Mouse (Mus musculus): Measurements from ENCODE around the gene Rps15. TPM values are rescaled to one million over a fixed set of nuclear protein-coding genes. Genes with fewer than 3 reads are reported as not detected.

Gene Rps15
- polyA plus RNA-seq, 1 experiment from 2014 or later, result 798 TPM

GRCm38 (mm10) chr10:80270099-80270498 is 22.2 kb upstream of the Rps15 start:
- H3K4me2 ChIP-seq (replicated peaks; ENCODE audit: low read depth, low read length), result no peak overlapping the region
- ATAC-seq (ENCODE audit: low FRiP score) (no peak), DNase-seq (ENCODE audit: low spot score) (no peak)
- peaks cover 12% of the 10 kb centered on the region for H3K4me1 ChIP-seq (replicated peaks; ENCODE audit: control insufficient read depth, insufficient read depth, low read length)
- H3K9ac ChIP-seq (ENCODE audit: low read depth, low read length), result no peak overlapping the region
- no peaks in the 10 kb centered on the region for H3K9me3 ChIP-seq (ENCODE audit: control insufficient read depth, low read length)
- 95% methylated on average over 2 of the region's 2 CpGs for WGBS
- H3K27ac ChIP-seq (ENCODE audit: low read depth, low read length), result no peak overlapping the region
- H3K27me3 ChIP-seq (ENCODE audit: control insufficient read depth, insufficient read depth, low read length), result no peaks in the 10 kb centered on the region
- H3K4me3 ChIP-seq (ENCODE audit: low read depth, low read length), result no peak overlapping the region
- 0 out of 2 replicates have a peak, but pooled peaks cover 4% of the 10 kb centered on the region for H3K36me3 ChIP-seq (ENCODE audit: control insufficient read depth, insufficient read depth, low read length)

DNA sequence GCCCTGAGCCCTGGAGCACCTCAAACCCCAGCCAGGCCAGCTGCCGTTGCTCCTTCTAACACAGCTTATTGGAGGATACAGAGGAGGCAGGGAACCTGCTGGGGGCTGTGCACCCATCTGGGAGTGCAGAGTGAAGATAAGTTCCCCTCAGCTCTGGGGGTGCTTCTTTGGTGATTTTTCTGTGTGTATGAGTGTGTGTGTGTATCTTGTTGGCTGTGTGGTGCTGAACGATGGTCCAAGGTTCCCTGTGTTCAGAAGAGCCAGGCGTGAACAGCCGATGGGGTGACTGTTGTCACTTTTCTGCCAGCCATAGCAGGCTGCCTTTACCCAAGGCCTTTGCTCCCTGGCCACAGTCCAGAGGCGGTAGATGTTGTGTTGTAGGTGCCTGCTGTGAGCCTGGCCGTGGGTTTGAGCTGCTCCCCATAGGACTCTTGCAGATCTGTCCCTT is 21.5 kb upstream of the Rps15 start:
- 0 out of 2 replicates have a peak, but pooled peaks cover 4% of the 10 kb centered on the region for H3K36me3 ChIP-seq (ENCODE audit: control insufficient read depth, insufficient read depth, low read length)
- no peaks in the 10 kb centered on the region for H3K27me3 ChIP-seq (ENCODE audit: control insufficient read depth, insufficient read depth, low read length)
- no peak overlapping the region for H3K9ac ChIP-seq (ENCODE audit: low read depth, low read length)
- DNase-seq (ENCODE audit: low spot score) (no peak), ATAC-seq (ENCODE audit: low FRiP score) (no peak)
- no peak overlapping the region for H3K27ac ChIP-seq (ENCODE audit: low read depth, low read length)
- no peak overlapping the region for H3K4me2 ChIP-seq (replicated peaks; ENCODE audit: low read depth, low read length)
- H3K9me3 ChIP-seq (ENCODE audit: control insufficient read depth, low read length), result no peaks in the 10 kb centered on the region
- 82% methylated on average over 6 of the region's 6 CpGs for WGBS
- no peak overlapping the region for H3K4me3 ChIP-seq (ENCODE audit: low read depth, low read length)
- peaks cover 11% of the 10 kb centered on the region for H3K4me1 ChIP-seq (replicated peaks; ENCODE audit: control insufficient read depth, insufficient read depth, low read length)

DNA sequence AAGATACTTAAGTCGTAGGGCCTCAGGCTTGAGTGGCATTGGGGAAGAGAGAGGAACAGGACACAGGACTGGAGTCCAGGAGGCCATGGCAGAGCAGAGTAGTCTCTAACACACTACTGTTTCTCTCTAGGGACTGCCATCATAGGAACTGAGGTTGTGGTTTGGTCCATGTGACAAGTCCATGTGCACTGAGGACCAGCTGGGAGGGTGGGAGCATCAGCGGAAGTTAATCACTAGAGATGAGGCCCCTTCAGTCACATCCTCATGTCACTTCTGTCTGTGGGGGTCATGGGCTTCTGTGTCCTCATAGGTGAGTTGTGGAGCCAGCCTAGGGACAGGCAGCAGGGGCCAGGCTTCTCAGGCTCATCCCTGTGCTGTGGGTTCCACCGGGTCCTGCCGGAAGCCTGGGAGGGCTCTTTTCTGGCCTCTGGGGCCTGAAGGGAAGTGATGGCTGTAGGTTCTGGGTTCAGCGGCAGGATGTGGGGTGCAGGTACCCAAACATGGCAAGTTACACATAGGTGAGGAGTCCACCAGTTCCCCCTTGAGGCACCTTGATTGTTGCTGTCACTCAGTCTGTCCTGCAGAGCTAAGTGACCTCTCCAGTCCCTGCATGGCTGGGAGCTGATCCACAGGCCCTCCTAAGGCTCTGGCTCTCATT is 20.9 kb upstream of the Rps15 start:
- WGBS, result 94% methylated on average over 5 of the region's 5 CpGs
- Histone ChIP-seq H3K9me3 (ENCODE audit: control insufficient read depth, low read length) (no peaks in the 10 kb centered on the region), H3K36me3 (ENCODE audit: control insufficient read depth, insufficient read depth, low read length) (0 out of 2 replicates have a peak, but pooled peaks cover 4% of the 10 kb centered on the region), H3K4me2 (replicated peaks; ENCODE audit: low read depth, low read length) (no peak overlapping the region), H3K9ac (ENCODE audit: low read depth, low read length) (no peak overlapping the region), H3K4me1 (replicated peaks; ENCODE audit: control insufficient read depth, insufficient read depth, low read length) (peaks cover 7% of the 10 kb centered on the region), H3K27me3 (ENCODE audit: control insufficient read depth, insufficient read depth, low read length) (no peaks in the 10 kb centered on the region), H3K4me3 (ENCODE audit: low read depth, low read length) (no peak overlapping the region), H3K27ac (ENCODE audit: low read depth, low read length) (no peak overlapping the region)
- ATAC-seq (ENCODE audit: low FRiP score) (no peak), DNase-seq (ENCODE audit: low spot score) (no peak)

DNA sequence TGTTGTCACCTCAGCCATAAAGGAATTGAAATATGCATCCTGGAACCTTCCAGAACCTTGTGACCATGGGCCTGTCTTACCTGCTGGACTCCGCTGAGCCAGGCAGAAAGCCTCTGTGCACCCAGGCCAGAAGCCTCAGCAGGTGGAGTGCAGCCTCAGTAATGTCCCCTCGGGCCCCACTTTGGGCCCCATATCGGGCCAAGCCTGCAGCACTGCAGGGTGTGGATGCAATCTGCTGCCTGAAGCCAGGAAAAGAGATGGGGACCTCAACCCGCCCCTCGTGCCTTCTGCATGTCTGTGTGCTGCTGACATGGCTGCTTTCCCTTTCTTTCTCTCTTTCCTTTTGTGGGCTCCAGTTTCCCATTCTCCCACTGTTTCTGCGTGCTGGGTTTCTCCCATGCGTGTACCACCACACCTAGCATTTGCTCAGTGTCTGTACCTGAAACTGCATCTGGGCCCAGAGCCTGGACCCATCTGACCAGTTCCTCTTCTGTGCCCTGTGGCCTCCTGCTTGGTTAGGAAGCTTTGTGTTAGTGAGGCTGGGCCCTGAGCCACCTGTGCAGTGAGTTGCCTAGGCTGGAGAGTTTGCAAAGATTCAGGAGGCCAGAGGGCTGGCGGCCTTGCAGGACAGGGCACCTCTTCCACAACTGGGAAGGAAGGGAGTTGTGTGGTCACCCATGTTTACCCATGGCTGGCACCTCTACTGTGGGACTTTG is 20.2 kb upstream of the Rps15 start:
- Histone ChIP-seq H3K4me2 (replicated peaks; ENCODE audit: low read depth, low read length) (no peak overlapping the region), H3K36me3 (ENCODE audit: control insufficient read depth, insufficient read depth, low read length) (0 out of 2 replicates have a peak, but pooled peaks cover 4% of the 10 kb centered on the region)

DNA sequence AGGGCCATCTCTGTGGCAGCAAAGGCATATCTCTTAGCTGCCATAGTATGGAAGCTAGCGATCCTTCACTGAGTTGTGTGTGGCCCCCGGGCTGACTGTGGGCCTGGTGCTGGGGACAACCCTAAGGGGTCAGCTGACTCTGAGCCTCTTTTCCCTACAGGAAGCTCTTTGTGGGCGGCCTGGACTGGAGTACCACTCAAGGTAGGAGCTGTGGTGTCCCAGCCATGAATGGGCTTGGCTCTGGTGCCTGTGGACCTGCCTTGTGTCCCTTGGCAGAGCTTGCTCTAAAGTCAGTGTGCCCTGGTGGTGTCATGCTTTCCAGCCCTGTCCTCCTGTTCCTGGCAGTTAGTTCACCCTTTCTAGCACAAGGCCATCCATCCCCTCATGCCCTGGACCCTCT is 18.4 kb upstream of the Rps15 start:
- no peak overlapping the region for H3K4me3 ChIP-seq (ENCODE audit: low read depth, low read length)
- no peak for ATAC-seq (ENCODE audit: low FRiP score)
- no peak overlapping the region for H3K27ac ChIP-seq (ENCODE audit: low read depth, low read length)
- no peaks in the 10 kb centered on the region; the same call in 1 of the 2 replicates for H3K4me1 ChIP-seq (replicated peaks; ENCODE audit: control insufficient read depth, insufficient read depth, low read length)
- no peak overlapping the region for H3K4me2 ChIP-seq (replicated peaks; ENCODE audit: low read depth, low read length)
- H3K27me3 ChIP-seq (ENCODE audit: control insufficient read depth, insufficient read depth, low read length), result no peaks in the 10 kb centered on the region
- no peaks in the 10 kb centered on the region for H3K9me3 ChIP-seq (ENCODE audit: control insufficient read depth, low read length)
- peaks cover 12% of the 10 kb centered on the region; the same call in 1 of the 2 replicates for H3K36me3 ChIP-seq (ENCODE audit: control insufficient read depth, insufficient read depth, low read length)
- no peak for DNase-seq (ENCODE audit: low spot score)
- 89% methylated on average over 3 of the region's 3 CpGs for WGBS
- no peak overlapping the region for H3K9ac ChIP-seq (ENCODE audit: low read depth, low read length)

More for the DNA sequence above, 20.2 kb upstream of the Rps15 start:
- 91% methylated on average over 8 of the region's 8 CpGs for WGBS
- ATAC-seq (ENCODE audit: low FRiP score) (no peak), DNase-seq (ENCODE audit: low spot score) (no peak)
- H3K4me3 ChIP-seq (ENCODE audit: low read depth, low read length), result no peak overlapping the region
- H3K9ac ChIP-seq (ENCODE audit: low read depth, low read length), result no peak overlapping the region
- H3K4me1 ChIP-seq (replicated peaks; ENCODE audit: control insufficient read depth, insufficient read depth, low read length), result peaks cover 5% of the 10 kb centered on the region
- no peaks in the 10 kb centered on the region for H3K27me3 ChIP-seq (ENCODE audit: control insufficient read depth, insufficient read depth, low read length)
- H3K9me3 ChIP-seq (ENCODE audit: control insufficient read depth, low read length), result no peaks in the 10 kb centered on the region
- no peak overlapping the region for H3K27ac ChIP-seq (ENCODE audit: low read depth, low read length)

DNA sequence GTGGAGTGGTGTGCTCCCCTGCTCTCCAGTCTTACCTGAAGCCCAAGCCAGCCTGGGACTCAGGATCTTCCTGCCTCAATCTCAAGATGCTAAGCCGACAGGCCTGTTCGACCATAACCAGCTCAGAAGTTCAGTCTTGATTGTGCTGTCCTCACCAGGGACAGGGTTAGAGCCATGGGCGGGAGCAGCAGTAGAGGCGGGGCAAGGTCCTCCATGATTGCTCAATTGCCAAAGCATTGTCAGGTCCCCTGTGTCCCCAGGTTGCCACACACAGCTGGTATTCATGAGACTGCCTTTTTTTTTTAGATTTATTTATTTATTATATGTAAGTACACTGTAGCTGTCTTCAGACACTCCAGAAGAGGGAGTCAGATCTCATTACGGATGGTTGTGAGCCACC is 16.0 kb upstream of the Rps15 start:
- WGBS, result 86% methylated on average over 4 of the region's 5 CpGs

GRCm38 (mm10) chr10:80278390-80278789 is 13.9 kb upstream of the Rps15 start:
- Histone ChIP-seq H3K9ac (ENCODE audit: low read depth, low read length) (no peak overlapping the region), H3K27ac (ENCODE audit: low read depth, low read length) (no peak overlapping the region), H3K4me1 (replicated peaks; ENCODE audit: control insufficient read depth, insufficient read depth, low read length) (no peaks in the 10 kb centered on the region), H3K4me3 (ENCODE audit: low read depth, low read length) (no peak overlapping the region), H3K36me3 (ENCODE audit: control insufficient read depth, insufficient read depth, low read length) (peaks cover 16% of the 10 kb centered on the region), H3K27me3 (ENCODE audit: control insufficient read depth, insufficient read depth, low read length) (no peaks in the 10 kb centered on the region), H3K9me3 (ENCODE audit: control insufficient read depth, low read length) (no peaks in the 10 kb centered on the region), H3K4me2 (replicated peaks; ENCODE audit: low read depth, low read length) (no peak overlapping the region)
- ATAC-seq (ENCODE audit: low FRiP score) (no peak), DNase-seq (ENCODE audit: low spot score) (no peak)
- 95% methylated on average over 9 of the region's 9 CpGs for WGBS

More for the DNA sequence above, 16.0 kb upstream of the Rps15 start:
- Histone ChIP-seq H3K9ac (ENCODE audit: low read depth, low read length) (no peak overlapping the region), H3K4me3 (ENCODE audit: low read depth, low read length) (no peak overlapping the region), H3K36me3 (ENCODE audit: control insufficient read depth, insufficient read depth, low read length) (peaks cover 14% of the 10 kb centered on the region), H3K27ac (ENCODE audit: low read depth, low read length) (no peak overlapping the region), H3K4me1 (replicated peaks; ENCODE audit: control insufficient read depth, insufficient read depth, low read length) (no peaks in the 10 kb centered on the region), H3K4me2 (replicated peaks; ENCODE audit: low read depth, low read length) (no peak overlapping the region), H3K9me3 (ENCODE audit: control insufficient read depth, low read length) (no peaks in the 10 kb centered on the region), H3K27me3 (ENCODE audit: control insufficient read depth, insufficient read depth, low read length) (no peaks in the 10 kb centered on the region)
- no peak for DNase-seq (ENCODE audit: low spot score)
- no peak for ATAC-seq (ENCODE audit: low FRiP score)

DNA sequence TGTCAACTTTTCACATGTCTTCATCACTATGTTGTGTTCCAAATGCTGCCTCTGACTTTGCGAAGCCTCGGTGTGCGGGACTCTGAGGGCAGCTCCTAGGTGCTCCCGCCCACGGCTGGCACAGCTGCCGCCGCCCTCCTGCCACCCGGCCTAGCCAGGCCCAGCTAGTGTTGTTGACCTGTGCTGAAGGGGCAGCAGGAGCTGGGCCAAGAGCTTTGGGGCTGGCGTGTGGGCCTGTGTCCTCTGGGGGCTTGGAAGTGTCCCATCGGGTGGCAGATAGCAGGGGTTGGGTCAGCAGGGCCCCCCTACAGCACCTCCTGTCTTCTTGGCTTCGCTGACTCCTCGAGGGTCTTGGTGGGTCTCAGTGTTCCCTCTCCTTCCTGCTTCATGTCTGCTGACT is 13.0 kb upstream of the Rps15 start:
- H3K27ac ChIP-seq (ENCODE audit: low read depth, low read length), result no peak overlapping the region
- no peak overlapping the region for H3K4me3 ChIP-seq (ENCODE audit: low read depth, low read length)
- no peak overlapping the region for H3K4me2 ChIP-seq (replicated peaks; ENCODE audit: low read depth, low read length)
- no peaks in the 10 kb centered on the region for H3K9me3 ChIP-seq (ENCODE audit: control insufficient read depth, low read length)
- H3K9ac ChIP-seq (ENCODE audit: low read depth, low read length), result no peak overlapping the region
- H3K27me3 ChIP-seq (ENCODE audit: control insufficient read depth, insufficient read depth, low read length), result no peaks in the 10 kb centered on the region
- DNase-seq (ENCODE audit: low spot score), result no peak
- ATAC-seq (ENCODE audit: low FRiP score), result no peak
- no peaks in the 10 kb centered on the region for H3K4me1 ChIP-seq (replicated peaks; ENCODE audit: control insufficient read depth, insufficient read depth, low read length)
- H3K36me3 ChIP-seq (ENCODE audit: control insufficient read depth, insufficient read depth, low read length), result peaks cover 19% of the 10 kb centered on the region
- 93% methylated on average over 12 of the region's 12 CpGs for WGBS

GRCm38 (mm10) chr10:80281304-80281703 is 10.9 kb upstream of the Rps15 start:
- H3K36me3 ChIP-seq (ENCODE audit: control insufficient read depth, insufficient read depth, low read length), result peaks cover 21% of the 10 kb centered on the region
- H3K4me3 ChIP-seq (ENCODE audit: low read depth, low read length), result no peak overlapping the region
- no peaks in the 10 kb centered on the region for H3K9me3 ChIP-seq (ENCODE audit: control insufficient read depth, low read length)
- H3K27ac ChIP-seq (ENCODE audit: low read depth, low read length), result peak overlapping the region; percentile 51; the same call in 1 of the 2 replicates
- no peak for ATAC-seq (ENCODE audit: low FRiP score)
- WGBS, result 84% methylated on average over 7 of the region's 7 CpGs
- H3K27me3 ChIP-seq (ENCODE audit: control insufficient read depth, insufficient read depth, low read length), result no peaks in the 10 kb centered on the region
- no peak for DNase-seq (ENCODE audit: low spot score)
- no peak overlapping the region for H3K9ac ChIP-seq (ENCODE audit: low read depth, low read length)
- no peaks in the 10 kb centered on the region for H3K4me1 ChIP-seq (replicated peaks; ENCODE audit: control insufficient read depth, insufficient read depth, low read length)
- no peak overlapping the region for H3K4me2 ChIP-seq (replicated peaks; ENCODE audit: low read depth, low read length)

All from hindbrain, embryonic 11.5 days (tissue).